Mouse (Mus musculus): ENCODE measurements around the gene Foxo1. TPM values are rescaled to one million over a fixed set of nuclear protein-coding genes. Genes with fewer than 3 reads are reported as not detected.
A peak's percentile ranks its signal among the peaks of the same experiment; 100 is the strongest.

The Foxo1 gene
- 7.6 and 9.3 TPM in 2 replicates for polyA plus RNA-seq (2012; rRNA removed)
- polyA plus RNA-seq (2014; fragmentation: Nextera tagmentation; extraction: Ambion mirVana) = 7.0 and 8.5 TPM in 2 replicates

DNA sequence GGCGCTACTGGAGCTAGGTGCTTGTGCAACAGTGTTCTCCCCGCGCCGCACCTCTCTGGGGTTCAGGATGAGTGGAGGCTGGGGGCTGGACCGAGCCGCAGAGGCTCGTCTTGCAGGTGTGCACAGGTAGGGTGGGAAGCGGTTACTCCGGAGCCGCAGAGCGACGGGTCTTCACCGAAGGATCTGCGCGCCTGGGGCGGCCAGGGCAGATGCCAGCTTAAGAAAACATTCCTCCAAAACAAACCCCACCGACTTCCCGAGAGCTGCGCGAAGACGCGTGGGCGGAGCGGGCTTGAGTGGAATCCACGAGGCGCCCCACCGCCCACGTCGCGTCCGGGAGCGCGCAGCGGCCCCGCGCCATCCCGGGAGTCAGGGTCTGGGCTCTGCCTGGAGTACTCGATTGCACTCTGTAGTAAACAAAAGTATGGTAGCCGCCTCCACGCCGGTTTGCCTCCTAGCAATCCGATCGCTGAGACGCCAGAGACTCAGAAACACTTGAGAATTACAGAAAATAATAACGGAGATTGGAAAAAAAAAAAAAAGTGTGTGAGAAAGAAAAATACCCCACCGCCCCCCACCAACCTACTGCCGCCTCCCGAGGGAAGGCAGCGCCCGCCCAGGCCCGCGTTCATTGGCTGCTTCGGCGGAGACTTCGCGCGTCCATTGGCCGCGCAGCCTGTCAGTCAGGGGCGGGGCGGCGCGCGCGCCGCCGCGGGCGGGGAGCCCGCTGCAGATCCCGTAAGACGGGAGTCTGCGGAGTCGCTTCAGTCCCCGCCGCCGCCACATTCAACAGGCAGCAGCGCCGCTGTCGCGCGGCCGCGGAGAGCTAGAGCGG, at the start of gene Foxo1:
TSS of gene Foxo1 (plus strand) at position 685 of the 835 bp plus-strand sequence.
- Histone ChIP-seq H3K4me3 (replicated peaks; ENCODE audit: low read length) (peak within 1 kb of the TSS; percentile 90), H3K27me3 (ENCODE audit: control insufficient read depth, insufficient read depth, low read length) (peaks cover 10% of the 10 kb centered on the region), H3K9ac (ENCODE audit: low read depth, low read length, severe bottlenecking) (peak within 1 kb of the TSS; percentile 79), H3K9me3 (ENCODE audit: control insufficient read depth, low read length) (no peaks in the 10 kb centered on the region), H3K4me2 (replicated peaks; ENCODE audit: low read depth, low read length, severe bottlenecking) (peak within 1 kb of the TSS; percentile 96), H3K4me1 (ENCODE audit: control insufficient read depth, insufficient read depth, low read length) (peaks cover 8% of the 10 kb centered on the region; the same call in 1 of the 2 replicates), H3K36me3 (ENCODE audit: control insufficient read depth, insufficient read depth, low read length) (no peaks in the 10 kb centered on the region), H3K27ac (replicated peaks; ENCODE audit: low read depth, low read length) (peak within 1 kb of the TSS; percentile 79)
- WGBS = under 1% methylated on average over 57 of the region's 85 CpGs
- ATAC-seq (ENCODE audit: low FRiP score, low read depth) (peak; percentile 93), DNase-seq (ENCODE audit: low spot score) (peak; percentile 72)
- peak; percentile 76; the same call in 1 of the 2 replicates for TF ChIP-seq POLR2A (IDR thresholded peaks at IDR 0.05; ENCODE audit: borderline replicate concordance, extremely low read depth, insufficient read depth, insufficient read length)

DNA sequence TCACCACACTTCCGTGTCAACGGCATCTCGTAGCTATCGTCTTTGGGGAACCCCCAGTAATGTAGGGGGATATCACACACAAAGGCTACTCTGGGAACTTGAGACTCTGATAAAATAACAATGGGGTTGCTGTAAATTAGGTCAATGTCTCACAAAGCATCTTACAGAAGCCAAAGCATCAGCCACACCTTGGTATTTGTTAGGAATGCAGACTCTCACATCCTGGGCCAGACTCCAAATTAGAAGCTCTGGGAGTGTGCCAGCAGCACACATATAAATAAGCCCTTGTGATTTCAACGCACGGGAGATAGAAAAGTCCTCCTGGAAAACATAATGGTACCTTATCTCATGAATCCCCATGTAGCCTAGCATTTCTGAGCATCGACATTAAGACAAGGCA, 49.3 kb upstream of the Foxo1 start:
- Histone ChIP-seq H3K4me3 (replicated peaks; ENCODE audit: low read length) (no peak overlapping the region), H3K27ac (replicated peaks; ENCODE audit: low read depth, low read length) (no peak overlapping the region), H3K4me1 (ENCODE audit: control insufficient read depth, insufficient read depth, low read length) (no peaks in the 10 kb centered on the region), H3K9ac (ENCODE audit: low read depth, low read length, severe bottlenecking) (no peak overlapping the region), H3K4me2 (replicated peaks; ENCODE audit: low read depth, low read length, severe bottlenecking) (no peak overlapping the region), H3K9me3 (ENCODE audit: control insufficient read depth, low read length) (no peaks in the 10 kb centered on the region), H3K36me3 (ENCODE audit: control insufficient read depth, insufficient read depth, low read length) (no peaks in the 10 kb centered on the region), H3K27me3 (ENCODE audit: control insufficient read depth, insufficient read depth, low read length) (no peaks in the 10 kb centered on the region)
- TF ChIP-seq POLR2A (IDR thresholded peaks at IDR 0.05; ENCODE audit: borderline replicate concordance, extremely low read depth, insufficient read depth, insufficient read length) = no peak
- DNase-seq (ENCODE audit: low spot score) (no peak), ATAC-seq (ENCODE audit: low FRiP score, low read depth) (no peak)
- 70% methylated on average over 7 of the region's 7 CpGs for WGBS

DNA sequence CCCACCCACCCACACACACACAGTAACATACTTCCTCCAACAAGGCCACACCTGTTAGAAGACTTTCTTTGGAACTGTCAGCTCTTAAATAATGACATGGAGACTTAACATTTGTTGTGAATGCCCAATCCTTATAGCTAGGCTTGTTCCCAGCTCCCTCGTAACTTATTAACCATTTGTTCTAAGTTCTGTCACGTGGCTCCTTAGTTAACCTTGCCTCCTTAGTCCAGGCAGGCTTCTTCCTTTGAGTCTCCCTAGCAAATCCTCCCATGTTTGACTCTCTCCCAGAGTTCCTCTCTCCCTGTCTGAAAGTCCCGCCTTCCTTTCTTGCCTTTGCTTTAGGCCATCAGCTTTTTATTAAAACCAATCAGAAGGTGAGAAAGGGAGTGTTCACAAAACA, 47.1 kb upstream of the Foxo1 start:
- no peak overlapping the region for H3K4me3 ChIP-seq (replicated peaks; ENCODE audit: low read length)
- no peaks in the 10 kb centered on the region for H3K27me3 ChIP-seq (ENCODE audit: control insufficient read depth, insufficient read depth, low read length)
- H3K36me3 ChIP-seq (ENCODE audit: control insufficient read depth, insufficient read depth, low read length) = no peaks in the 10 kb centered on the region
- H3K9ac ChIP-seq (ENCODE audit: low read depth, low read length, severe bottlenecking) = no peak overlapping the region
- H3K27ac ChIP-seq (replicated peaks; ENCODE audit: low read depth, low read length) = no peak overlapping the region
- ATAC-seq (ENCODE audit: low FRiP score, low read depth) = no peak
- no peak for TF ChIP-seq POLR2A (IDR thresholded peaks at IDR 0.05; ENCODE audit: borderline replicate concordance, extremely low read depth, insufficient read depth, insufficient read length)
- H3K4me2 ChIP-seq (replicated peaks; ENCODE audit: low read depth, low read length, severe bottlenecking) = no peak overlapping the region
- no peaks in the 10 kb centered on the region for H3K9me3 ChIP-seq (ENCODE audit: control insufficient read depth, low read length)
- WGBS = 82% methylated on average over 3 of the region's 3 CpGs
- H3K4me1 ChIP-seq (ENCODE audit: control insufficient read depth, insufficient read depth, low read length) = no peaks in the 10 kb centered on the region
- no peak for DNase-seq (ENCODE audit: low spot score)

DNA sequence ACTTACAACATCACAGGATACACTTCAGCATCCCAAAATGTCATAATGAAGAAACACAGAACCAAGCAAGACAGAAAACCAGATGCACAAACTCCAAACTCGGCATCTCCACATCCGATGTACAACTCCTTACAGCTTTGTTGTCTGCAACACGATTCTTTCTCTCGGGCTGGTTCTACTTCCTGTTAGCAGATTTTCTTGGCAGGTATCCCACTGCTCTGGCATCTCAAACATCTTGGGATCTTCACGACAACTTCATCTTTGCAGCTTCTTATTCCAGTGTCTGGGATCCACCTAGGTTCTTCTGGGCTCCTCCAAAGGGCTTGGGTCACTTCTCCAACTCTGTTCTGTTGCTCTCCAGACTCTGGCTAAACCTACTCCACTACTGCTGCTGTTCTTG, 46.2 kb upstream of the Foxo1 start:
- WGBS = 63% methylated on average over 5 of the region's 5 CpGs
- H3K9ac ChIP-seq (ENCODE audit: low read depth, low read length, severe bottlenecking) = no peak overlapping the region
- H3K9me3 ChIP-seq (ENCODE audit: control insufficient read depth, low read length) = no peaks in the 10 kb centered on the region
- H3K4me3 ChIP-seq (replicated peaks; ENCODE audit: low read length) = no peak overlapping the region
- no peaks in the 10 kb centered on the region for H3K4me1 ChIP-seq (ENCODE audit: control insufficient read depth, insufficient read depth, low read length)
- no peaks in the 10 kb centered on the region for H3K27me3 ChIP-seq (ENCODE audit: control insufficient read depth, insufficient read depth, low read length)
- TF ChIP-seq POLR2A (IDR thresholded peaks at IDR 0.05; ENCODE audit: borderline replicate concordance, extremely low read depth, insufficient read depth, insufficient read length) = no peak
- DNase-seq (ENCODE audit: low spot score) (no peak), ATAC-seq (ENCODE audit: low FRiP score, low read depth) (no peak)
- no peaks in the 10 kb centered on the region for H3K36me3 ChIP-seq (ENCODE audit: control insufficient read depth, insufficient read depth, low read length)
- H3K27ac ChIP-seq (replicated peaks; ENCODE audit: low read depth, low read length) = no peak overlapping the region
- H3K4me2 ChIP-seq (replicated peaks; ENCODE audit: low read depth, low read length, severe bottlenecking) = no peak overlapping the region

DNA sequence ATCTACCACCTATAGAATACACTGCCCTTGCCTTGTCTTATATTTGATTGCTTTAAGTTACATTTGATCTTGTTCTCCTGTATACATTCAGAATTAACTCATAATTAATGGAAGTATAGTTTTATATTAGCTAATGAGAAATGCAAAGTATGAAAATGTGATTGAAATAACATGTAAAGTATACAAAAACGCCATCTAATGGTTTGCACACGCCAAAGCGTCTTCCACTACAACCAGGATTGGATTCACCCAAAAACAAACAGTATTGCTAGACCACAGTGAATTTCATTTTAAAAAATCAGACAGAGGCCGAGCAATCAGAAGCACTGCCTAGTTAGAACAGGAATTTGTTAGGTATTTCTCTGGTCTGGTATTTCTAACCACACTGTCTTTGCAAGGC, 31.6 kb upstream of the Foxo1 start:
- no peak overlapping the region for H3K9ac ChIP-seq (ENCODE audit: low read depth, low read length, severe bottlenecking)
- no peaks in the 10 kb centered on the region for H3K4me1 ChIP-seq (ENCODE audit: control insufficient read depth, insufficient read depth, low read length)
- H3K9me3 ChIP-seq (ENCODE audit: control insufficient read depth, low read length) = no peaks in the 10 kb centered on the region
- DNase-seq (ENCODE audit: low spot score) (no peak), ATAC-seq (ENCODE audit: low FRiP score, low read depth) (no peak)
- H3K4me2 ChIP-seq (replicated peaks; ENCODE audit: low read depth, low read length, severe bottlenecking) = no peak overlapping the region
- H3K36me3 ChIP-seq (ENCODE audit: control insufficient read depth, insufficient read depth, low read length) = no peaks in the 10 kb centered on the region
- 80% methylated on average over 4 of the region's 4 CpGs for WGBS
- H3K27me3 ChIP-seq (ENCODE audit: control insufficient read depth, insufficient read depth, low read length) = no peaks in the 10 kb centered on the region
- no peak overlapping the region for H3K4me3 ChIP-seq (replicated peaks; ENCODE audit: low read length)
- H3K27ac ChIP-seq (replicated peaks; ENCODE audit: low read depth, low read length) = no peak overlapping the region
- no peak for TF ChIP-seq POLR2A (IDR thresholded peaks at IDR 0.05; ENCODE audit: borderline replicate concordance, extremely low read depth, insufficient read depth, insufficient read length)

Data from limb, embryonic 14.5 days (tissue).